Mouse (Mus musculus) spleen, adult 2 months (tissue): ENCODE results near the gene Gm9376. TPM values are rescaled to one million over a fixed set of nuclear protein-coding genes. Genes with fewer than 3 reads are reported as not detected.

Source experiments
- DNase-seq, 2 experiments: peaks; one replicate each; pipeline versions ENCODE4 v3.0.0 to v3.0.0-alpha.2; 2012 to 2021; ENCODE audit warnings: low spot score in 2 of 2, low read depth in 1 of 2
- H3K27ac ChIP-seq: fragments of 200-500 bp; 2 replicates; pipeline ENCODE4 v1.5.1; 2012; ENCODE audit warnings: low read length, inconsistent platforms; ENCODE audit not compliant: insufficient read depth
- H3K27me3 ChIP-seq: fragments of 200-500 bp; 2 replicates; pipeline ENCODE4 v1.6.1; 2012; ENCODE audit warnings: mild to moderate bottlenecking, moderate library complexity, low read length, inconsistent platforms; ENCODE audit not compliant: control insufficient read depth, insufficient read depth
- H3K36me3 ChIP-seq: fragments of 200-500 bp; 2 replicates; pipeline ENCODE4 v1.6.1; 2012; ENCODE audit warnings: mild to moderate bottlenecking, low read length, inconsistent platforms; ENCODE audit not compliant: control insufficient read depth, insufficient read depth
- H3K4me1 ChIP-seq: fragments of 200-500 bp; 2 replicates; pipeline ENCODE4 v1.6.1; 2011; ENCODE audit warnings: inconsistent platforms; ENCODE audit not compliant: control insufficient read depth, insufficient read depth, insufficient read length
- H3K4me3 ChIP-seq: fragments of 200-500 bp; 2 replicates; pipeline ENCODE4 v1.5.1; 2011; ENCODE audit warnings: mild to moderate bottlenecking, inconsistent platforms; ENCODE audit not compliant: insufficient read depth, insufficient read length; ENCODE audit errors: extremely low read depth
- CTCF ChIP-seq: fragments of 200-500 bp; IDR thresholded peaks from 2 replicates; pipeline ENCODE4 v1.5.1; 2011; ENCODE audit warnings: mild to moderate bottlenecking, inconsistent platforms; ENCODE audit not compliant: insufficient read depth, insufficient read length, insufficient replicate concordance; ENCODE audit errors: extremely low read depth
- POLR2A ChIP-seq: fragments of 200-500 bp; IDR thresholded peaks from 2 replicates; pipeline ENCODE4 v1.6.1; 2011; ENCODE audit warnings: low read depth, low read length, inconsistent platforms
- WGBS: fragments of 180-500 bp; shearing (Covaris S2); methylation state at CpG from one replicate; pipeline ENCODE4 v1.1.7; 2018; 5-methylcytosine and 5-hydroxymethylcytosine counted together
- polyA plus RNA-seq: library from polyadenylated mRNA; depleted of rRNA; stranded (reverse); fragments of >200 nt; gene quantifications from 2 replicates; pipeline ENCODE4 v1.2.3, GENCODE M21; 2012; rRNA removed

The Gm9376 gene
- not detected in 2 replicates for polyA plus RNA-seq

GRCm38 (mm10) chr14:118266660-118267059 lies at the start of gene Gm9376:
TSS of gene Gm9376 (plus strand) at chr14:118266960.
- TF ChIP-seq POLR2A, result no peak
- TF ChIP-seq CTCF, result no peak
- Histone ChIP-seq H3K36me3 (no peaks in the 10 kb centered on the region), H3K4me1 (no peaks in the 10 kb centered on the region), H3K27me3 (no peaks in the 10 kb centered on the region), H3K27ac (no peak within 1 kb of the TSS), H3K4me3 (no peak within 1 kb of the TSS)
- no peak for DNase-seq
- 89% methylated on average over 2 of the region's 2 CpGs for WGBS

- Histone ChIP-seq H3K27me3 (peaks cover 5% of the 10 kb centered on the region), H3K36me3 (no peaks in the 10 kb centered on the region), H3K4me3 (no peak overlapping the region), H3K4me1 (no peaks in the 10 kb centered on the region), H3K27ac (no peak overlapping the region)
- WGBS, result 81% methylated on average over 1 of the region's 1 CpGs
- DNase-seq, result no peak
- TF ChIP-seq POLR2A (no peak), CTCF (no peak)
Observed at GRCm38 (mm10) chr14:118220885-118221284, 45.9 kb upstream of the Gm9376 start.

DNA sequence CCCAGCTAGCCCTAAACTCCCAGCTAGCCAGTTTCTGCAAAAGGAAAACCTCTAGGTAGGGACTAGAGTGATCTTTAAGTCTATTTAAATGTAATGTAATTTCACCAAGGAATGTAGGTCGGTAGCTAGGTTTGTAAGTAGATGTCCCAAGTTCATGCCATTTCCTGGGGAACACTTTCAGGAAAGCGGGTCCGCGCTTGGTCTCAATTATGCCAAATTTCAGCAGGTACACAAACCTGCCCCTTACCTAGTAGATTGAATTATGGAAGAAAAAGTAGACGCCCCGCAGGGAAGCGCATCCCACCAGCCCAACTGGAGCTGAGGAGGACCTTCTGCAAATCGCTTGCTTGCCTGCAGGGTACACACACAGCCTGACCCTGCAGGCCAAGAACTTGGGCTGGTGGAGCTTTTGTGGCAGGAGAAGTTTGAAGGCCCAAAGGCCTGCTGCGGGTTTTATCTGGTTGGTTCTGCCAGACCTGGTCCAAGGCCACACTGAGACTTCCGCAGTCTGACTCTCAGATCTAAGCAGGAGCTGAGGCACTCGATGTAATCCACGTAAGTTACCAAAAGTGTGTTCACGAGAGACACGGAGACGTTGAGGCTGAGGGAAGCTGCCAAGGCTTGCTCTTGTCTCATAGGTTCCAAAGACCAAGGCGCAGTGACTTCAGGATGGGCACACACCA lies 41.6 kb upstream of the Gm9376 start:
- no peak overlapping the region for H3K27ac ChIP-seq
- no peak overlapping the region for H3K4me3 ChIP-seq
- DNase-seq, result no peak
- H3K36me3 ChIP-seq, result no peaks in the 10 kb centered on the region
- H3K4me1 ChIP-seq, result no peaks in the 10 kb centered on the region
- WGBS, result 29% methylated on average over 16 of the region's 16 CpGs
- H3K27me3 ChIP-seq, result peaks cover 20% of the 10 kb centered on the region
- no peak for TF ChIP-seq CTCF
- no peak for TF ChIP-seq POLR2A

DNA sequence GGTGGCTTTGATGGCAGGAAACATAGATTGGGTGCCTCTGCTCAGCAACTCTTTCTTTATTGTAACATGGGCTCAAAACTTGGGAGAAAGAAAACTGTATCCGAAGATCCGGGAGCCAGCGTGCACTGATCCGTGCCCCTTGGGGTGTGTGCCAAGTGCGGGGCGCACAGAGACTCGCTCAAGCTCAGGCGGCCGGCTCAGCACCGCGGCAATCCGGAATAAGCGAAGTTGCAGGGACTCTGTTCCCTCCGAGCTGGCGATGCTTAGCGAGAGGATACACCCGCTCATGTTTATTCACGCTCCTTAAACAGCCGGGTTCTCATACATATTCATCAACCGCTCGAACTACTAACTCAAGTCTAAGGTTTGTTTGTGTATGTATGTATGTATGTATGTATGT lies 40.8 kb upstream of the Gm9376 start:
- peaks cover 21% of the 10 kb centered on the region for H3K27me3 ChIP-seq
- no peak for DNase-seq
- H3K36me3 ChIP-seq, result no peaks in the 10 kb centered on the region
- no peak for TF ChIP-seq CTCF
- TF ChIP-seq POLR2A, result no peak
- H3K27ac ChIP-seq, result no peak overlapping the region
- no peak overlapping the region for H3K4me3 ChIP-seq
- no peaks in the 10 kb centered on the region for H3K4me1 ChIP-seq
- WGBS, result 2% methylated on average over 21 of the region's 21 CpGs

- TF ChIP-seq POLR2A (no peak), CTCF (no peak)
- no peak overlapping the region for H3K4me3 ChIP-seq
Observed at GRCm38 (mm10) chr14:118226471-118227155, 40.1 kb upstream of the Gm9376 start.

DNA sequence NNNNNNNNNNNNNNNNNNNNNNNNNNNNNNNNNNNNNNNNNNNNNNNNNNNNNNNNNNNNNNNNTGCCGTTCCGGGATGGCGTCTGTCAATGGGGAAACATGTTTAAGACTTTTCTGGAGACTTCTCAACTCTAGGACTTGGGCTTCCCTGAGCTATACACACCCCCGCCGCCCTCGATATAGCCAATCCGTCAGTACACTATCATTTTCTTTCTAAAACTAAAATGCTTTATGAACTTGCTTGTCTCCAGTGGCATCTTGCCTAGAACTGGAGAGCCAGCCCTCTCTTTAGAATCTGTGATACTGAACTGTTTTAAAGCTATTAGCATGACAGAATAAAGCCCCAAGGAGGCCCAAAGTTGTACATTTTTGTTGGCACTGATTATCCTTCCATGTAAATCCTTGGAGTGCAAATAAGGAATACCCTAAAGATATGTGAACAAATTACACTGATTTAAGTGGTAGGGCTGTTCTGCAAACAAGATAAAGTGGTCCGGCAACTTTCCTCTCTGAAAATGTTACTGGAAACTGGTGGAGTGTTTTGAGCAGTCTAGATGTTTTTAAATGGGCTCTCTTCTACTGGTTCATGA lies 34.3 kb upstream of the Gm9376 start:
- H3K27me3 ChIP-seq, result peaks cover 41% of the 10 kb centered on the region
- no peak overlapping the region for H3K4me3 ChIP-seq
- TF ChIP-seq POLR2A, result no peak
- TF ChIP-seq CTCF, result no peak
- WGBS, result 13% methylated on average over 8 of the region's 8 CpGs
- no peaks in the 10 kb centered on the region for H3K36me3 ChIP-seq
- no peak overlapping the region for H3K27ac ChIP-seq
- peaks cover 9% of the 10 kb centered on the region for H3K4me1 ChIP-seq
- no peak for DNase-seq

More at GRCm38 (mm10) chr14:118226471-118227155, 40.1 kb upstream of the Gm9376 start:
- no peak for DNase-seq
- Histone ChIP-seq H3K27ac (no peak overlapping the region), H3K36me3 (no peaks in the 10 kb centered on the region), H3K27me3 (peaks cover 24% of the 10 kb centered on the region), H3K4me1 (no peaks in the 10 kb centered on the region)
- WGBS, result 6% methylated on average over 21 of the region's 21 CpGs
